Mouse (Mus musculus) 3134 (cell line): ENCODE measurements around the gene Ino80e.

Experiments
- DNase-seq: peaks from one replicate; pipeline ENCODE4 v3.0.0-alpha.2; 2011; ENCODE audit warnings: low spot score; ENCODE audit not compliant: insufficient read length; ENCODE audit errors: extremely low read depth

The Ino80e gene

DNA sequence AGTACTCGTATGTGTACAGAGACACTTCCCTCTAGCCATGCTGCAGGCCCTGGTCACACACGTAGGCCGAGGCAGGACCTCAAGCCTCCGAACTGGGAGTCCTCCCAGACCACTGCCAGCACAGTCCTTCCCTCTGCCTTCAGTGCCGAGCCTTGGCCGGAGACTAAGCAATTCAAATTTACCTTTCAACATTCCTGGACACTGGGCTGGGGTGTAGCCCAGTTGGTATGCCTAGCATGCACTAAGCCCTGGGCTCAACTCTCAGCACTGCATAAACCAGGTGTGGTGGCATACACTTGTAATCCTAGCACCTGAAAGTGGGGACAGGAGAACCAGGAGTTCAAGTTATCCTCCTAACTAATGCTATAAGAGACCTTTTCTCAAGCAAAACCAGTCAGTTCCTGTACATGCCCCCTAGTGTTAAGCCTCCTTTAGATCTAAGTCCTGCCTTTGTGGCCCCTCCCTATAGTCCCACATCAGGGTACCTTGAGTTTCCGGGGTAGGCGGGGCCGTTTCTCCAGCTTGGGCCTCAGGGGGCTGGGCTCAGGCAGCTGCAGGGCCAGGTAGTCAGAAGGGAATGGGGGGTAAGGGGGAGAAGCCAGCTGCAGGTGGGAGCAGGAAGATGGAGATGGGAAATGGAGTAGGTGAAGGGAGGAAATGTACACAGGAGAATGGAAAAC, 5.3 kb downstream of the Ino80e start:
- DNase-seq = no peak

DNA sequence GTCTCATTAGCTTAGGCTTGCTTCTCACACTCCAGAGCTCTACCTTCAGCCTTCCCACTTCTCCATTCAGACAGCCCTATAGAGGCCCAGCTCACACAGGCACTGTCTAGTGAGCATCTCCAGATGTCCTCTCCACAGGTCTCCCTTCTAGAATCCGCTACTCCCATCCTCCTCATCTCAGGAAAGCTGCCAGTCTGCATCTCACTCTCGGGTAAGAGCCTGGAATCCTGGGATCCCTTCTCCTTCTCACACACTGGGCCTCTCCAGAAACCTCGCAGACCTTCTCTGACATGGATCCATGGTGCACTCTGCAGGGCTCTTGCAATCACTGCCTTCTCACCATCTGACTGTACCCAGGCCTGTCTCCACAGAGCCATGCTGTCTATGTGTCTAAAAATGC, 6.5 kb downstream of the Ino80e start:
- DNase-seq = no peak

DNA sequence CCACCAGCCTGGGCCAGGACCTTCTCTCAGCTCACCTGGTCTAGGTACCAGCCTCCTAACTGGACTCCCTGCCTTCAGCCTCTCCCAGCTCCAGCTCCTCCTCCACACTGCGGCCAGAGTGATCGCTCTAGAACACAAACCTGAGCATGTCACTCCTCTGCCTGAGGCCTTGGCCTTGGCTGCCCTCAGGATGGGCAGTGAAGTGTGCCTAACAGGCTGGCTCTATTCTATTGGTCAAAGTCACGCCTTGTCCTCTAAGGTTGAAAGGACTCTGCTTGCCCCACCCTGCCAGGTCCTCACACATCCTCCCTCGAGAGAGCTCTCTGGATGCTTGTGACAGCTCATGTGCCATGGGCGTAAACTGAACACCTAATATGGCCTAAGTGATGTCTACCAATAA, 8.7 kb downstream of the Ino80e start:
- no peak for DNase-seq

DNA sequence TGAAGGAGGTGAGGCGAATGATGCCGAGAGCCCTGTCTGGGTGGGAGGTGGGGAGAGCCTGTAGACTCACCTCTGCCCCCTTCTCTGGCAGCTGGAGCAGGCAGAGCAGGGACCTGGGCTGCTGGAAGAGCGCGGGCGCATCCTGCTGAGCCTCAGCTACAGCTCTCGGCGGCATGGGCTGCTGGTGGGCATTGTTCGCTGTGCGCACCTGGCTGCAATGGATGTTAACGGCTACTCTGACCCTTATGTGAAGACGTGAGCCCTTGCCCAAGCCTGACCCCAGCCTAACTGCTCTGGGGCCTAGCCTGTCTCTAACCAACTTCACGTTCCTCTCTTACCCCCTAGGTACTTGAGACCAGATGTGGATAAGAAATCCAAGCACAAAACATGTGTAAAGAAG, 11.0 kb downstream of the Ino80e start:
- no peak for DNase-seq

DNA sequence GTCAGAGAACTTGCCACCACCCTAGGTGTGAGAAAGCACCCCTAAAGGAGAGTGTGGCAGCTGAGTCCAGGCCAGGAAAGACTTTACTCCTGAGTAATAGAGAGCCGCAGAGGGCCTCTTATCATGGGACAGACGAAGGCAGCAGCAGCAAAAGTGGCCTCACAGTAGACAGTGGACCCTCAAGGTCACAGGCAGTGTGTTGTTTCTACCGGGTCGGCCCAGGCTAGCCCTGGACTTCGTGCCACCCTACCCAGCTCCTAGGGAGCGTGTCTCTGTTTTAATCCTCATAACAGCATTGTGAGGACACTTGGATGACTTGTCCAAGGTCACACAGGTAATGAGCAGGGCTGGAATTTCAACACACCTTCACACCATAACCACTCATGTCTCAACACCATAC, 12.0 kb downstream of the Ino80e start:
- DNase-seq = no peak

DNA sequence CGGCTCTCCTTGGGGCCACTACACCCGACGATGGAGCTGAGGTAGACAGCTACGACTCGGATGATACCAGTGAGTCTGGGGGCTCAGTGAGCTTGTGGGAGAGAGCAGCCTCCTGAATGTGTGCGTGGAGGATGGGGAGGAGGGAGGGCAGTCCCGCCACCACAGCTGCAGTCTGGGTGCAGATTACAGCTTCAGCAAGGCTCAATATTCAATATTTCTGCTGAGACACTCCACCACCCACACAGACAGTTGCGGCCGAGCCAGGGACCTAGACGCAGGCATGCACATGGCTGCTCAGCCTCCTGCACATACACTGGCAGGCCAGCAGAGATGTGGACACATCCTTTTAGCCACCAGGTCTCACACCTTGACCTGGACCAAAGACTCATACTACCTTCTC, 13.4 kb downstream of the Ino80e start:
- no peak for DNase-seq

DNA sequence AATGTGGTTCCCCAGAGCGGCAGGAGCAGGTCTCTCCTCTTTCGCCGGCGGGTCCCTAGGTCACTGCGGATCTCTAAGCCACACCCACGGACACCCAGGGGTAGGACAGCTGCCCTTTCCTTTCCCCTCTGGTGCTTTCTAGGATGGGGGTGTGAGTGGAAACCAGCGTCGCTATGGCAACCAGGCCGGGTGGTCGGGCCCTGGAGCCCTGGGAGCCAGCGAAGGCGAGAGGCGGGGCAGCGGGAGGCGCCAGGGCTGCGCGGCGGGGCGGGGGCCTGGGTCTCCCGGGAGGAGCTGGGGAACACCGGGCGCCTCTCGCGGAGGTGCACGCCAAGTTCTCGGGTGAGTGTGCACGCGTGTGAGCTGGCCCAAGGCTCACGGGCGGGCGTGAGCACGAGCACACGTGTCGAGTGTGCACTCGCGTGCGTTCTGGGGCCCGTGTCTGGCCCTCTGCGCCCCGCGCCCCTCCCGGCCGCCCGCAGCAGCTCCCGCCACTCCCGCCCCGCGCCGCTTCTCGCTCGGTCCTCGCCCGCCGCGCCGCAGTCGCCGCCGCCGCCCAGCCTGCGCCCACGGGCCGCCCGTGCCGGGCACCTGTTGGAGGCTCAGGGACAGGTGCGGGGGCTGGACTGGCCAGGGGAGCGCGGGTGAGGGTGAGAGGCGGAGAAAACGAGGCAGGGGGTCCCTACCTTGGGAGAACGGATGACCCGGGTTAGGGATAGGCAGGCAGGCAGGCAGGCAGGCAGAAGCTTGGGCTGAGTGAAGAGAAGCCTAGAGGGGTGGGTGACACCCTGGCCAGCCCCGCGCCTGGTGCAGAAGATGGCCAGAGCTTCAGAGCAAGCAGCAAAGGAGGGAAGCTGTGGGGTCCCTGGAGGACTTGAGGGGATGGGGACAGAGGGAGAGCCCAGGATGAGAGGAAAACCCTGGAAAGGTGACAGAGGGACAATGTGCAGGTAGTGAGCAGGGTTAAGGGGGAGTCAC, 14.5 kb downstream of the Ino80e start:
- DNase-seq = no peak

DNA sequence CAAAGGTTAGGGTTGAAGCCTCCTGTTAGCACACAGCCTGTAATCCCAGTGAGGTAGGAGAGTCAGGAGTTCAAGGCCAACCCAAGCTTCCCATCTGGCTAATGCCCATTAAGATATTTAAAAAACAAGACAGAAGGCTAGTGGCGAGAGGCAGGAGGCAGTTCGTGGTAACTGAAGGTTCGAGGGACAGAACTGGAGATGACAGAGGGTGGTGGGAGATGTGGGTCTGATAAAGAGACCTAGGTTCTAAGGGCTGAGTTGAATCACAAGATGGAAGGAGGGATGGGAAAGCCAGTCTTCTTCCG, 15.1 kb downstream of the Ino80e start, which contains the start of gene Doc2a:
Gene Doc2a (plus strand): TSS at position 301 of the 305 bp plus-strand sequence.
- DNase-seq = no peak

DNA sequence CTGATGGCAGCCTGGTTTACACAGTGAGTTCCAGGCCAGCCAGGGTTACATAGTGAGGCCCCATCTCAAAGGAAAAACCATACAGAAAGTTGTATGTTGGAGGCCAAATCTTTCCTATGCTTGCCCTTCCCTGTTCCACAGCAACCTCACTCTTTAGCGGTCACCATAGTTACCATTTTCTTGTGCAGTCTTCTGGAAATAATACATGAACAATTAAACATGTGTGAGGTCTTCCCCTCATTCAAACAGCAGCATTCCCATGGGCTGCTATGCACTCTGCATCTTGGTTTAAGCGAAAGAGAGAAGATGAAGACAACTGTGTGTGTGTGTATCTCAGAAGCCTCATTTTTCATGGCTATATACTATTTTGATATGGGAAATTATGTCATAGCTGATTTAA, 16.7 kb downstream of the Ino80e start:
- no peak for DNase-seq

DNA sequence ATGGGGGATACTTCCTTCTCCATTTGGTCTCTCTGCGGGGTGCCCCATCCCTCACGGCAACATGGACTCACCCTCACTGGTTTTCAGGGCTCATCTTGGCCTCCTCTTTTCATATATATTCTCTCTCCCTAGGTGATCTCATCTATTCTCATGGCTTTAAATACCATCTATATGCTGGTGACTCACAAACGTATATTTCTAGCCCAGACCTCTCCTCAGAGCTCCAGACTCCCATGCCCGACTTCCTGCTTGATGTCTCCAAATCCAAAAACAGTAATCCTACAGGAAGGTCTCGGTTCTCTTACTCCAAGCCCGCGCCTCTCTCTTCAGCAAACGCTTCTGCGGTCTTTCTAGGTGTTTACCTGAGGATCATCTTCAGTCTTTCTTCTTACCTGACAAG, 18.9 kb downstream of the Ino80e start:
- no peak for DNase-seq

DNA sequence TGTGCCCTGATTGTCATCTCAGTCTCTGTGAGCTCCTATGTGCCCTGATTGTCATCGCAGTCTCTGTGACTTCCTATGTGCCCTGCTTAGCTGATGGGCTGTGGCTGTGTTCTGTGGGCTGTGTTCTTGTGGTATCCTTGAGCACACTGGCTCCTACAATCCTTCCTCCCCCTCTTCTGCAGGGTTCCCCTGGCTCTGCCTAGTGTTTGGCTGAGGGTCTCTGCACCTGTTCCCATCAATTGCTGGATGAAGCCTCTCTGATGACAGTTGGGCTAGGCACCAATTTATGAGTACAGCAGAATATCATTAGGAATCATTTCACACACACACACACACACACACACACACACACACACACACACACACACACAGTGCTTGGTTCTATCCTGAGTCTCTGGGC, 28.9 kb downstream of the Ino80e start:
- DNase-seq = no peak

DNA sequence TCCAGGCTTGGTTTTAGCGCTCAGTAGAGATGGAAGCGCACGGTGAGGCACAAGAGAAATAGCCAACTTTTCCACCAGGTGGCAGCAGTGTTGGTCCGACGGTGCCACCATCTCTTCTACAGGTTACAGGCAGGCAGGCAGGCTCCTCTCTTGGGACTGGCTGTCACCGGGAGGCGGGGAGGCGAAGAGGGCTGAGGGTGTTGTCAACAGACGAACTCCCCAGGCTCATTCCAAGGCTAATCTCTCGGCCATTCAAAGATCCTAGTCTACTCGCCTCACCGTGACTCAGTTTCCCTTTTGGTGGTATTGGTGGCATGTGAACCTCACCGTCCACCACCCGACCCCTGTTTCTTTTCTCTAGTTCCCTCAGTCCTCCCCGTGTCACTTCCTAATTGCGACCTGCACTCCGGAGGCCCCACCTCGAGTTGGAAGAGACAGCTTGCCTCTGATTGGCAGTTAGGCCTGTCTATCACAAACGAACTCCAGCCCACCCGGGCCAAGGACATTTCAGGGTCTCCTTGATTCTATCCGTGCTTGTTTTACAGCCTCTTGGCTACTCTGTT, 30.1 kb downstream of the Ino80e start:
- DNase-seq = peak; percentile 63

DNA sequence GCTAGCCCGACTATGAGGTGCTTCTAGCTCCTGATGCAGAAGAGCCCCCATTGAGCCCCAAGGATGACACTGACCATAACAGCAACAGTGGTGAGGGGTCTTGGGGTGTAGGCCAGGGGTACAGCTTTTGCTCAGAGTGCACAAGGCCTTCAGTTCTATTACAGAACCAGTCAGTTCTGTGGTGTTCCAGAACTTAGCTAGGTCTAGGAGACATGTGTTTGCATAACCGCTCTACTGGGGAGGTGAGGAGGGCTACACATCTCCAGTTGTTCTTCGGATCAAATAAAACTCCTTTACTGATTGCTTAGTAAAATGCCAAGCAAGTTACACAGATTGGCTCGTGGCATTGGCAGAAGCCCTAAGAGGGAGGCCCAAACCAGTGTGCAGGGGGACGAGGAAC, 30.6 kb downstream of the Ino80e start, which contains the start of gene 4930451I11Rik:
Gene 4930451I11Rik (minus strand): TSS at position 101 of the 400 bp plus-strand sequence.
- DNase-seq = no peak

DNA sequence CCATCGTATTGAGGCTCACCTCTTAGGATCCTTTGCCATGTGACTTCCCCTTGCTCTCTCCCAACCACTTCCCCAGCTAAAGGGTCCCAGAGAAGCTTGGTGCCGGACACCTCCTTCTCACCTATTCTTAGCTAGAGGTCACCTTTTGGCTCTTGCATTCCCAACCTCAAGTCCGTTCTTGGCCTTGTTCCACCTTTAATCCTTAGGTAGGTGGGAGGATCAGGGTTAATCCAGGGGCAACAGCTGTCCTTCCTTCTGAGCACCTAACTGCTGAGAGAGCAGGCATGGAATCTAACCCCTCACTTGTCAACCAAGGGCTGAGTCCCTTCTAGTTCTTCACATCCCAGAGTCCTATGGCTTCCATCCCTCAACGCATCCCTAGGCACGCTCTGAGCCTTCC, 36.2 kb downstream of the Ino80e start:
- no peak for DNase-seq

DNA sequence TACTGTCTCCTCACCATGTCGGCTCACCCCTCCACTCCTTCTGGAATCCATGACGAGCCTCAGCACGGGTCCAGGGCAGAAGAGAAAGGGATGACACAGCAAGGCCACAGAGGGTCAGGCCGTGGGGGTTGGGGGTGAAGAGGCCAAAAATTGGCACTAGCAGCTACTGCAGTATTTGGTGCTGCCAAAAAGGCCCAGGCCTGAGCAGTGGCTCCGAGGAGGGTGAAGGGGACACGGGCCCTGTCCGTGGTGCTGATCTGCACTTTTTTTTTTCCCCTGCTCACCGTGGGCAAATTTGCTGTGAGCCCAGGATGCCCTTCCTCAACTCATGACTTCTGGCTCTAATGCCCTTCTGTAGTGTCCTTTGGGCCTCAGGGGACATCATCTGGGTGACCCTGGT, 36.8 kb downstream of the Ino80e start:
- DNase-seq = no peak

DNA sequence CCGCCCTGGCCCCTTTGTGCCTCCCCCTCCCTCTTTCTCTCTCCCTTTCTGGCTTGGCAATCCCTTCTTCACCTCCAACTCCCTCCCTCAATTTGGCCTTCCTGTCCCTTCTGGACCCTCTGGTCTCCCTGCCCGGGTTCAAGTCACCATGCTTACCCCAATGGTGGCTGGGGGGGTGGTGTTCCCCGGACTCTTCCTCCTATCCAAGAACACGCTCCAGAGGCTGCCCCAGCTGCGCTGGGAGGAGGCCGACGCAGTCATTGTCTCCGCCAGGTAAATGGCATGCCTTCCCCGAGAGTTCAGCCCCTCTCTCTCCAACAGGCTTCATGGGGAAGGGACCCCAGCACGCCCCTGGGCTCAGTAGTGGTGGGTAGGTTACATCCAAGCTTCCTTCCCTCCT, 38.2 kb downstream of the Ino80e start:
- DNase-seq = no peak

DNA sequence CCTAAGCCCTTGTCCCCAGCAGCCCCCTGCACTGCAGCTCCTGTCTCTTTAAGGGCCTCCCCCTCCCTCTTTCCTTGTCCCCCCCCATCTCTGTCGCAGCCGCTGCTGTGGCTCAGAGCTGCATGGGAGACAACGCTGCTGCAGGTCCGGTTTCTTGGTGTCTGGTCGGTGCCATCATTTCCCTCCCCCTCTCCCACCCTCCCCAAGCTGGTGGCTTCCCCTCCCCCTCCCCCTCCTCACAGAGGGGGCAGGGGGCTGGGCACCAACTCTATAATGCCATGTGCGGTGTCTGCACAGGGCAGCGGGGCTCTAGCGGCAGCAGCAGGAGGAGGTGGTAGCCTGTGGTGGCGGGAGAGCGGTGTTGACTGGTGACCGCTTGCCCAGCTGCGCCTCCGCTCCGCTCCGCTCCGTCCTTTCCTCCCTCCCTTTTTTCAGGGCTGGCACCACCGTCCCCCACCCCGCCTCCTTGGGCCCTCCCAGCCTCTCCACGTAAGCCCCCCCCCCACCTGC, 38.9 kb downstream of the Ino80e start:
- DNase-seq = no peak

DNA sequence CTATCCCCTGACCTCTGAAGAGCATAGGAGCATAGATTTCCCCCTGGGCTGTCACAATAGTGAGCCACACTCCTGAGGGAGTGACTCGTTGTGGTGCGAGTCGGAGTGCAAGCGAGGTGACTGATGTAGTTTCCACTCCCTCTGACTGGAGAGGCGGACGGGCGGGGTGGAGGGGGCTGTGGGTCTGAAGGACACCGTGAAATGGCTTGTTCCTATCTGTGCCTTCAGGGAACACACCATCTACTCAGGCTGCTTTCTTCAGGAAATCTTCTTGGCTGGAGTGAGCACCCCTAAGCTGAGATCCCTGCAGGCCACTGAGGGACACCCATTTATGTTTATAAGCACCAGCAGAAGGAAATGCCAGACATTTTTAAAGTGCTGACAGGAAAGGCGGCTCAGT, 39.4 kb downstream of the Ino80e start:
- DNase-seq = no peak

DNA sequence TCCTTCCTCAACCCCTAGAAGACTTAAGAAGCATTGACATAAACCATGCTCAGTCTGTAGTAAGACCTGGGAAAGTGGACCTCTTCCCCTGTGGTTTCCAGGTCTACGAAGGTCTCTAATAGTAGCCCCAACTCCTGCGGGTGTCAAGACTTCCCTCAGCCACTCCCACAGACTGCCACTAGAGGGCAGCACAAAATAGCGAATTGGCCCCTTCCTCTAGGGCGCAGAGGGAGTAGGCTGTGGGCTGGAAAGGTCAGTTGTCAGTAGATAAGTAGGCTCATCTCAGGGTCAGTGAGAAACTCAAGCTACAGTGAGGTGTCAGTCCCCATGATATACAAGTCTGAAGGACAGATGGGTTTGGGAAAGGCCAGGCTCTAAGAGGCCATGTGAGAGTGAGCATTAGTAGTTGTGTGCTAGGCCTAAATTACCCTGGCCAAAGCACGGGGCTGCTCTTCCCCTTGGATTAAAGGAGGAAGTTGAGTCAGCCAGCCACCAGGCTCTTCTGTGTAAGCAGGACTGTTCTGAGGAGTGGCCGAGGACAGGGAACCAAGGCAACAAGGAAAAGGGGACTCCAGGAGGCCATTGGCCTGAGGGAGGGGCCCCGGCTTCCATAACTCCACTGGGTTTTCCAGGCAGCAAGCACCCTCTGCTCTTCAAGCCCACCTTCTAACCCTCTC, 40.2 kb downstream of the Ino80e start:
- peak; percentile 51 for DNase-seq

DNA sequence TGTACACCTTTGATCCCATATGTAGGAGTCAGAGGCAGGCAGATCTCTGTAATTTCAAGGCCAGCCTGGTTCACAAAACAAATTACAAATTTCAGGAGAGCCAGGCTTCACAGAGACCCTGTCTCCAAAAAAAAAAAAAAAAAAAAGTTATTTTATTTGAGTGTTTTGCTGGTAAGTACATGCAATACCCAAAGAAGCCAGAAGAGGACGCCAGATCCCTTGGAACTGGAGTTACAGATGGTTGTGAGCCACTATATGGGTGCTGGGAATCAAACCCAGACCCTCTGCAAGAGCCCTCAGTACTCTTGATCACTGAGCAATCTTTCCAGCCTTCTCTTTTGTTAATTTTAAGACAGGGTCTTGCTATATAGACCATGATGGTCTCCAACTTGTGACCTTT, 43.4 kb downstream of the Ino80e start:
- no peak for DNase-seq

DNA sequence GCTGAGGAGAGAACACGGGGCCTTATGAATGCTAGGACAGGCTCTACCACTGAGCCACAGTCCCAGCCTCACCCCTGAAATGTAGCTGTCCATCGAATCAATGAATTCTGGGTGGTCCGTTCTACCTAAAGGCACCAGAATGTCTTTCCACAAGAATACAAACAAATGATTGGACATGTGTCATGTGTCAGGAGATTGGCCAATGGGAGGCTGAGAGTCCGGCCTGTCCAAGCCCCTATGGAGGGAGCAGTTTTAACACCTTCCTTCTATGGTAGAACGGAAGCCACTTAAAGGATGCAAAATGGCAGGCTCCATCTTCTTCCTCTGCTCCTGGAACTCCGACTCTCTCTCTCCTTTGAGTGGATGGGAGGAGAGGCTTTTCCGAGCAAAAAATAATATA, 44.6 kb downstream of the Ino80e start:
- DNase-seq = no peak
